8 mouse cellular contexts compared by ENCODE assay signal in the genomic region with DNA sequence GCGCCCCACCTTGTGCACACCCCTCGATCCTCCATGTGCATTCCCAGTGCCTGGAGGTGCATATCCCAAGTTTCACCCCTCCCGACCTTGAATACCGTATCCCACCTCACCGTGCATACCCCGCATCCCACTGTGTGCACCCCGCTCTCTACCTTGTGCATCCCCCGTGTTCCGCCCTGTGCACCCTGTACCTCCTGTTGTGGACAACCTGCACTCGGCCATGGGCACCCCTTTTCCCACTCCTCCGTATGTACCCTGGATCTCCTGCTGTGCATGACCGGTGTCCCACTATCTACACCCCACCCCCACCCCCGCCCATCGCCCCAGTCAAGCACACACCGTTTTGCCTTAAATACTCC. TPM values are rescaled to one million over a fixed set of nuclear protein-coding genes. Genes with fewer than 3 reads are reported as not detected.
DNase-seq lines count a peak whose midpoint lies in the region; ATAC-seq and TF ChIP-seq lines count a peak whose summit lies in the region.

No protein-coding gene starts in this region.

- H3K4me3 ChIP-seq in heart, embryonic 13.5 days = peak overlapping the region; percentile 79
- peak overlapping the region; percentile 49 to 69 for H3K4me3 ChIP-seq in MEL (ENCODE audit: control insufficient read depth in 1 of 2, insufficient read depth in 1 of 2, low read depth in 2 of 2, low read length in 2 of 2)
- H3K4me3 ChIP-seq in forebrain, embryonic 14.5 days (ENCODE audit: low read depth, low read length) = peak overlapping the region; percentile 69
- H3K4me3 ChIP-seq in liver, embryonic 14.5 days (ENCODE audit: insufficient read depth in 1 of 2, low read depth in 2 of 2, low read length in 2 of 2) = peak overlapping the region; percentile 60 to 76

- H3K9ac ChIP-seq in heart, embryonic 13.5 days = peak overlapping the region; percentile 90
- peak overlapping the region; percentile 93 for H3K9ac ChIP-seq in MEL (ENCODE audit: control insufficient read depth, low read depth, low read length, poor library complexity, severe bottlenecking)
- peak overlapping the region; percentile 77 for H3K9ac ChIP-seq in forebrain, embryonic 14.5 days (ENCODE audit: low read length)
- H3K9ac ChIP-seq in liver, embryonic 14.5 days (replicated peaks) = peak overlapping the region; percentile 71

- no peaks in the 10 kb centered on the region for H3K36me3 ChIP-seq in heart, embryonic 13.5 days
- H3K36me3 ChIP-seq in MEL (ENCODE audit: control insufficient read depth in 1 of 2, insufficient read depth in 2 of 2, low read length in 2 of 2) = peaks cover 0 to 10% of the 10 kb centered on the region in 2 experiments; a peak in 2 of 4 replicates
- no peaks in the 10 kb centered on the region for H3K36me3 ChIP-seq in forebrain, embryonic 14.5 days (ENCODE audit: control insufficient read depth, insufficient read depth, low read length)
- H3K36me3 ChIP-seq in liver, embryonic 14.5 days (replicated peaks; ENCODE audit: control insufficient read depth, insufficient read depth, low read depth) = no peaks in the 10 kb centered on the region

- peaks cover 2% of the 10 kb centered on the region for H3K79me2 ChIP-seq in MEL (ENCODE audit: control insufficient read depth, insufficient read depth, low read length, poor library complexity)

- peaks cover 12% of the 10 kb centered on the region; the same call in 1 of the 2 replicates for H3K27me3 ChIP-seq in heart, embryonic 13.5 days (replicated peaks)
- H3K27me3 ChIP-seq in MEL (ENCODE audit: control insufficient read depth in 1 of 2, insufficient read depth in 2 of 2, low read length in 2 of 2) = no peaks in the 10 kb centered on the region; a peak in 1 of 4 replicates
- no peaks in the 10 kb centered on the region for H3K27me3 ChIP-seq in forebrain, embryonic 14.5 days (replicated peaks; ENCODE audit: control insufficient read depth, insufficient read depth, low read length)
- H3K27me3 ChIP-seq in liver, embryonic 14.5 days (ENCODE audit: control insufficient read depth, insufficient read depth, low read length) = peaks cover 2% of the 10 kb centered on the region; the same call in 1 of the 2 replicates

- DNase-seq in heart, adult 8-10 months (ENCODE audit: low spot score) = no peak
- DNase-seq in MEL (ENCODE audit: low read depth, low spot score) = no peak
- peak; percentile 11 for DNase-seq in forebrain, embryonic 14.5 days (ENCODE audit: low spot score)
- no peak for DNase-seq in liver, embryonic 14.5 days (ENCODE audit: low read depth in 3 of 3, low spot score in 3 of 3)
- no peak for DNase-seq in ovary, postnatal 36 days (ENCODE audit: low spot score)
- no peak for DNase-seq in T-cell, adult 2 months (ENCODE audit: low spot score)

- TF ChIP-seq POLR2A in MEL (IDR thresholded peaks at IDR 0.05; ENCODE audit: control insufficient read depth in 1 of 2, insufficient read depth in 1 of 2, low read depth in 1 of 2, low read length in 2 of 2, poor library complexity in 1 of 2) = no peak

- H3K9me3 ChIP-seq in heart, embryonic 13.5 days = no peaks in the 10 kb centered on the region
- no peaks in the 10 kb centered on the region for H3K9me3 ChIP-seq in MEL (replicated peaks; ENCODE audit: insufficient read depth, low read length)
- H3K9me3 ChIP-seq in forebrain, embryonic 14.5 days (replicated peaks; ENCODE audit: control insufficient read depth, low read length) = no peaks in the 10 kb centered on the region
- no peaks in the 10 kb centered on the region for H3K9me3 ChIP-seq in liver, embryonic 14.5 days (ENCODE audit: control insufficient read depth, low read length)

- TF ChIP-seq CTCF in MEL (IDR thresholded peaks at IDR 0.05 in 2 of 3, conservative IDR thresholded peaks at IDR 0.05 in 1 of 3; ENCODE audit: control insufficient read depth in 1 of 3, insufficient read depth in 1 of 3, low read depth in 2 of 3, low read length in 3 of 3, poor library complexity in 1 of 3, severe bottlenecking in 1 of 3) = no peak
- no peak for TF ChIP-seq CTCF in liver, embryonic 14.5 days (IDR thresholded peaks at IDR 0.05; ENCODE audit: low read depth)

- 1% methylated on average over 15 of the region's 15 CpGs for WGBS in heart, embryonic 13.5 days
- WGBS in forebrain, embryonic 14.5 days = under 1% methylated on average over 15 of the region's 15 CpGs
- 3% methylated on average over 15 of the region's 15 CpGs for WGBS in liver, embryonic 14.5 days (ENCODE audit: insufficient replicate concordance)

- peak overlapping the region; percentile 94 for H3K4me2 ChIP-seq in heart, embryonic 13.5 days
- peak overlapping the region; percentile 91 for H3K4me2 ChIP-seq in forebrain, embryonic 14.5 days (ENCODE audit: low read length)
- H3K4me2 ChIP-seq in liver, embryonic 14.5 days (ENCODE audit: low read depth) = peak overlapping the region; percentile 97

- no peak overlapping the region for H3K27ac ChIP-seq in heart, embryonic 13.5 days (replicated peaks)
- no peak overlapping the region for H3K27ac ChIP-seq in MEL (ENCODE audit: control insufficient read depth, low read depth, low read length)
- no peak overlapping the region for H3K27ac ChIP-seq in forebrain, embryonic 14.5 days (ENCODE audit: low read depth, low read length)
- H3K27ac ChIP-seq in liver, embryonic 14.5 days = no peak overlapping the region

- ATAC-seq in heart, embryonic 13.5 days (ENCODE audit: extremely low read depth, insufficient number of reproducible peaks, low FRiP score, low TSS enrichment) = no peak
- ATAC-seq in forebrain, embryonic 14.5 days = peak; percentile 40
- peak; percentile 0; the same call in 1 of the 2 replicates for ATAC-seq in liver, embryonic 14.5 days (ENCODE audit: insufficient read depth)
- ATAC-seq in megakaryocyte-erythroid progenitor cell, adult 5-6 weeks (replicated peaks; ENCODE audit: low FRiP score, low TSS enrichment, poor library complexity, severe bottlenecking) = no peak

- TF ChIP-seq RAD21 in MEL (IDR thresholded peaks at IDR 0.05; ENCODE audit: low read depth, low read length) = no peak

- no peak for TF ChIP-seq EP300 in MEL (IDR thresholded peaks at IDR 0.05; ENCODE audit: low read depth in 1 of 2, low read length in 2 of 2)
- TF ChIP-seq EP300 in liver, embryonic 14.5 days (IDR thresholded peaks at IDR 0.05; ENCODE audit: low read depth) = no peak

- peaks cover 9% of the 10 kb centered on the region for H3K4me1 ChIP-seq in heart, embryonic 13.5 days
- H3K4me1 ChIP-seq in MEL (ENCODE audit: control insufficient read depth in 1 of 2, insufficient read depth in 2 of 2, low read length in 2 of 2) = peaks cover 5 to 11% of the 10 kb centered on the region in 2 experiments
- peaks cover 3% of the 10 kb centered on the region; the same call in 1 of the 2 replicates for H3K4me1 ChIP-seq in forebrain, embryonic 14.5 days (ENCODE audit: control insufficient read depth, insufficient read depth, low read length)
- H3K4me1 ChIP-seq in liver, embryonic 14.5 days (replicated peaks; ENCODE audit: control insufficient read depth in 2 of 2, insufficient read depth in 2 of 2, low read length in 1 of 2) = peaks cover 4 to 6% of the 10 kb centered on the region in 2 experiments; a peak in 3 of 4 replicates

TF ChIP-seq in MEL, 35 proteins besides CTCF, POLR2A, EP300 and RAD21 (continues in another document):
- TF ChIP-seq CHD2 (IDR thresholded peaks at IDR 0.05; ENCODE audit: low read length) (no peak), MYC (IDR thresholded peaks at IDR 0.05; ENCODE audit: low read depth, low read length) (no peak), ETS1 (IDR thresholded peaks at IDR 0.05; ENCODE audit: low read depth, low read length) (no peak), TAL1 (IDR thresholded peaks at IDR 0.05; ENCODE audit: low read length) (no peak), MAFK (IDR thresholded peaks at IDR 0.05; ENCODE audit: borderline replicate concordance, low read depth, low read length) (no peak), MAZ (IDR thresholded peaks at IDR 0.05; ENCODE audit: low read depth, low read length) (no peak), ZC3H11A (IDR thresholded peaks at IDR 0.05; ENCODE audit: low read depth, low read length) (no peak), NELFE (IDR thresholded peaks at IDR 0.05; ENCODE audit: low read depth, low read length) (no peak), USF1 (IDR thresholded peaks at IDR 0.05; ENCODE audit: low read depth, low read length) (no peak), USF2 (IDR thresholded peaks at IDR 0.05; ENCODE audit: borderline replicate concordance in 1 of 2, insufficient read depth in 1 of 2, low read depth in 1 of 2, low read length in 2 of 2) (no peak), NRF1 (IDR thresholded peaks at IDR 0.05; ENCODE audit: insufficient read depth, low read depth, low read length, poor library complexity, severe bottlenecking) (no peak), CHD1 (IDR thresholded peaks at IDR 0.05; ENCODE audit: low read depth, low read length) (no peak), MYB (IDR thresholded peaks at IDR 0.05; ENCODE audit: low read depth, low read length) (no peak), RCOR1 (IDR thresholded peaks at IDR 0.05; ENCODE audit: low read depth, low read length) (no peak)

RNA-seq across cellular contexts. Expression of gene B3glct, which starts 0.9 kb away (rescaled TPM):
- polyA plus RNA-seq in heart, embryonic 13.5 days (2015; fragmentation: Nextera tagmentation; extraction: Ambion mirVana) = 9.4 and 9.5 TPM in 2 replicates
- 1 to 10 TPM; 4.1 to 8.0 (median 6.5) TPM for total RNA-seq in heart, adult 8-10 months (2022)
- total RNA-seq in MEL (2012; rRNA removed) = 9.1 and 14.2 TPM in 2 replicates
- polyA plus RNA-seq in MEL (2012; ENCODE audit: insufficient read depth in 1 of 2, insufficient read length in 2 of 2, low read depth in 1 of 2, low replicate concordance in 2 of 2, missing spikeins in 1 of 2) = 10 to 100 TPM in 1 of 2 experiments, not detected in 1; 12.1 TPM
- 16.1 and 17.1 TPM in 2 replicates for polyA plus RNA-seq in forebrain, embryonic 14.5 days (2014; fragmentation: Nextera tagmentation; extraction: Ambion mirVana)
- 2.3 and 2.9 TPM in 2 replicates for polyA plus RNA-seq in liver, embryonic 14.5 days (2012; rRNA removed)
- 4.1 and 5.0 TPM in 2 replicates for polyA plus RNA-seq in liver, embryonic 14.5 days (2014; fragmentation: Nextera tagmentation; extraction: Ambion mirVana)
- total RNA-seq in megakaryocyte-erythroid progenitor cell, adult 5-6 weeks (2014; fragmentation: Nextera tagmentation) = 24.9 and 33.7 TPM in 2 replicates
- total RNA-seq in megakaryocyte-erythroid progenitor cell, adult 5-6 weeks (2017) = 13.9 and 29.8 TPM in 2 replicates

RNA-seq across cellular contexts. Expression of gene Hsph1, which starts 42.8 kb away (rescaled TPM):
- 30.1 and 30.7 TPM in 2 replicates for polyA plus RNA-seq in heart, embryonic 13.5 days (2015; fragmentation: Nextera tagmentation; extraction: Ambion mirVana)
- 10 to 100 TPM; 43.9 to 80.9 (median 65.3) TPM for total RNA-seq in heart, adult 8-10 months (2022)
- 170 and 176 TPM in 2 replicates for total RNA-seq in MEL (2012; rRNA removed)
- polyA plus RNA-seq in MEL (2012; ENCODE audit: insufficient read depth in 1 of 2, insufficient read length in 2 of 2, low read depth in 1 of 2, low replicate concordance in 2 of 2, missing spikeins in 1 of 2) = 100 to 1,000 TPM; 300 to 388 TPM
- polyA plus RNA-seq in forebrain, embryonic 14.5 days (2014; fragmentation: Nextera tagmentation; extraction: Ambion mirVana) = 86.0 and 106 TPM in 2 replicates
- 12.6 and 33.5 TPM in 2 replicates for polyA plus RNA-seq in liver, embryonic 14.5 days (2012; rRNA removed)
- polyA plus RNA-seq in liver, embryonic 14.5 days (2014; fragmentation: Nextera tagmentation; extraction: Ambion mirVana) = 23.5 and 28.1 TPM in 2 replicates
- total RNA-seq in megakaryocyte-erythroid progenitor cell, adult 5-6 weeks (2014; fragmentation: Nextera tagmentation) = 136 and 180 TPM in 2 replicates
- total RNA-seq in megakaryocyte-erythroid progenitor cell, adult 5-6 weeks (2017) = 91.7 and 104 TPM in 2 replicates

Comparison
In these comparisons a context has a peak if more than half of its experiments do, and no peak if none do; other contexts are left out.
1. ATAC-seq: peak in forebrain, embryonic 14.5 days (single experiment) and liver, embryonic 14.5 days (single experiment); none in heart, embryonic 13.5 days (single experiment) and megakaryocyte-erythroid progenitor cell, adult 5-6 weeks (single experiment).
2. Peak in every context shown above with its lines, with median percentiles within 50 percentile points of each other: H3K4me2 ChIP-seq, H3K4me3 ChIP-seq and H3K9ac ChIP-seq.